ENCODE assay signal across 7 mouse cellular contexts in genomic region chr1:59484314-59484713, GRCm38 (mm10). TPM values are rescaled to one million over a fixed set of nuclear protein-coding genes. Genes with fewer than 3 reads are reported as not detected.
DNase-seq lines count a peak whose midpoint lies in the region; ATAC-seq and TF ChIP-seq lines count a peak whose summit lies in the region.

No protein-coding gene starts in this region.

- H3K9me3 ChIP-seq in forebrain, embryonic 16.5 days (ENCODE audit: control insufficient read depth, low read length): no peaks in the 10 kb centered on the region
- H3K9me3 ChIP-seq in liver, embryonic 12.5 days (replicated peaks): no peaks in the 10 kb centered on the region
- no peaks in the 10 kb centered on the region for H3K9me3 ChIP-seq in stomach, postnatal 0 days (ENCODE audit: control insufficient read depth, low read length)

- H3K4me2 ChIP-seq in forebrain, embryonic 16.5 days (ENCODE audit: low read length): peak overlapping the region; percentile 83
- H3K4me2 ChIP-seq in liver, embryonic 12.5 days: peak overlapping the region; percentile 99
- peak overlapping the region; percentile 95 for H3K4me2 ChIP-seq in stomach, postnatal 0 days (replicated peaks; ENCODE audit: low read depth)

- TF ChIP-seq CTCF in stomach, postnatal 0 days (IDR thresholded peaks at IDR 0.05; ENCODE audit: low read depth): no peak

- peak overlapping the region; percentile 63 for H3K4me3 ChIP-seq in forebrain, embryonic 16.5 days (replicated peaks; ENCODE audit: low read length)
- H3K4me3 ChIP-seq in liver, embryonic 12.5 days: peak overlapping the region; percentile 70
- H3K4me3 ChIP-seq in stomach, postnatal 0 days (ENCODE audit: low read depth, low read length): peak overlapping the region; percentile 79

- H3K27me3 ChIP-seq in forebrain, embryonic 16.5 days (replicated peaks; ENCODE audit: control insufficient read depth, insufficient read depth, low read length): peaks cover 2% of the 10 kb centered on the region
- peaks cover 30% of the 10 kb centered on the region for H3K27me3 ChIP-seq in liver, embryonic 12.5 days (replicated peaks)
- no peaks in the 10 kb centered on the region for H3K27me3 ChIP-seq in stomach, postnatal 0 days (ENCODE audit: control insufficient read depth, insufficient read depth, low read length)

- no peaks in the 10 kb centered on the region for H3K36me3 ChIP-seq in forebrain, embryonic 16.5 days (ENCODE audit: control insufficient read depth, insufficient read depth)
- peaks cover 15% of the 10 kb centered on the region for H3K36me3 ChIP-seq in liver, embryonic 12.5 days
- H3K36me3 ChIP-seq in stomach, postnatal 0 days (ENCODE audit: control insufficient read depth, insufficient read depth, low read length): no peaks in the 10 kb centered on the region

- peak; percentile 14 for DNase-seq in ovary, postnatal 10 days (ENCODE audit: low spot score)
- DNase-seq in ovary, adult 18-20 months (ENCODE audit: low spot score): no peak
- peak; percentile 23 for DNase-seq in stomach, postnatal 0 days (ENCODE audit: low spot score)
- no peak for DNase-seq in thymus, postnatal 14 days

- no peak for TF ChIP-seq EP300 in stomach, postnatal 0 days (optimal IDR thresholded peaks at IDR 0.05)

- 7% methylated on average over 21 of the region's 21 CpGs for WGBS in forebrain, embryonic 16.5 days
- 47% methylated on average over 21 of the region's 21 CpGs for WGBS in liver, embryonic 12.5 days (ENCODE audit: insufficient replicate concordance)
- 14% methylated on average over 21 of the region's 21 CpGs for WGBS in stomach, postnatal 0 days

- peaks cover 62% of the 10 kb centered on the region for H3K4me1 ChIP-seq in forebrain, embryonic 16.5 days (replicated peaks; ENCODE audit: control insufficient read depth, insufficient read depth, low read length)
- H3K4me1 ChIP-seq in liver, embryonic 12.5 days: peaks cover 80% of the 10 kb centered on the region
- H3K4me1 ChIP-seq in stomach, postnatal 0 days (replicated peaks; ENCODE audit: control insufficient read depth, insufficient read depth): peaks cover 9% of the 10 kb centered on the region

- peak overlapping the region; percentile 52 for H3K9ac ChIP-seq in forebrain, embryonic 16.5 days (replicated peaks; ENCODE audit: low read depth, low read length)
- H3K9ac ChIP-seq in liver, embryonic 12.5 days: peak overlapping the region; percentile 81
- peak overlapping the region; percentile 63 for H3K9ac ChIP-seq in stomach, postnatal 0 days (ENCODE audit: low read length)

- peak overlapping the region; percentile 17; the same call in 1 of the 2 replicates for H3K27ac ChIP-seq in forebrain, embryonic 16.5 days (ENCODE audit: low read length)
- no peak overlapping the region for H3K27ac ChIP-seq in liver, embryonic 12.5 days
- peak overlapping the region; percentile 63; the same call in 1 of the 2 replicates for H3K27ac ChIP-seq in stomach, postnatal 0 days (replicated peaks)

- no peak for ATAC-seq in forebrain, embryonic 16.5 days
- ATAC-seq in liver, embryonic 12.5 days: no peak
- ATAC-seq in stomach, postnatal 0 days (ENCODE audit: low FRiP score, low TSS enrichment): no peak
- ATAC-seq in megakaryocyte-erythroid progenitor cell, adult 5-6 weeks (replicated peaks; ENCODE audit: low FRiP score, low TSS enrichment, poor library complexity, severe bottlenecking): no peak

RNA-seq across cellular contexts. Expression of gene Fzd7, which starts 2.1 kb away (rescaled TPM):
- 2.7 and 3.4 TPM in 2 replicates for polyA plus RNA-seq in forebrain, embryonic 16.5 days (2015; fragmentation: Nextera tagmentation; extraction: Ambion mirVana)
- polyA plus RNA-seq in liver, embryonic 12.5 days (2016; fragmentation: Nextera tagmentation; extraction: Ambion mirVana): 5.3 and 5.4 TPM in 2 replicates
- polyA plus RNA-seq in stomach, postnatal 0 days (2015; fragmentation: Nextera tagmentation; extraction: Ambion mirVana): 3.9 and 4.5 TPM in 2 replicates
- 14.0 and 16.1 TPM in 2 replicates for total RNA-seq in megakaryocyte-erythroid progenitor cell, adult 5-6 weeks (2014; fragmentation: Nextera tagmentation)
- total RNA-seq in megakaryocyte-erythroid progenitor cell, adult 5-6 weeks (2017): 15.4 and 18.0 TPM in 2 replicates

RNA-seq across cellular contexts. Expression of gene Gm973, which starts 31.8 kb away (rescaled TPM):
- polyA plus RNA-seq in forebrain, embryonic 16.5 days (2015; fragmentation: Nextera tagmentation; extraction: Ambion mirVana): 6.2 and 6.3 TPM in 2 replicates
- not detected in 2 replicates for polyA plus RNA-seq in liver, embryonic 12.5 days (2016; fragmentation: Nextera tagmentation; extraction: Ambion mirVana)
- polyA plus RNA-seq in stomach, postnatal 0 days (2015; fragmentation: Nextera tagmentation; extraction: Ambion mirVana): 0.51 and 1.2 TPM in 2 replicates
- 3.1 and 14.2 TPM in 2 replicates for total RNA-seq in megakaryocyte-erythroid progenitor cell, adult 5-6 weeks (2014; fragmentation: Nextera tagmentation)
- 1.4 TPM in 1 of 2 replicates, not detected in the other for total RNA-seq in megakaryocyte-erythroid progenitor cell, adult 5-6 weeks (2017)

Comparison
In these comparisons a context has a peak if more than half of its experiments do, and no peak if none do; other contexts are left out.
1. DNase-seq: peak in ovary, postnatal 10 days (single experiment) and stomach, postnatal 0 days (single experiment); none in ovary, adult 18-20 months (single experiment) and thymus, postnatal 14 days (single experiment).
2. Peak in every context shown above with its lines, with median percentiles within 50 percentile points of each other: H3K4me2 ChIP-seq, H3K4me3 ChIP-seq and H3K9ac ChIP-seq.